Mouse (Mus musculus): ENCODE data around the gene Fgfr2. TPM values are rescaled to one million over a fixed set of nuclear protein-coding genes. Genes with fewer than 3 reads are reported as not detected.

The Fgfr2 gene
- polyA plus RNA-seq, 1 experiment = 3.0 TPM

DNA sequence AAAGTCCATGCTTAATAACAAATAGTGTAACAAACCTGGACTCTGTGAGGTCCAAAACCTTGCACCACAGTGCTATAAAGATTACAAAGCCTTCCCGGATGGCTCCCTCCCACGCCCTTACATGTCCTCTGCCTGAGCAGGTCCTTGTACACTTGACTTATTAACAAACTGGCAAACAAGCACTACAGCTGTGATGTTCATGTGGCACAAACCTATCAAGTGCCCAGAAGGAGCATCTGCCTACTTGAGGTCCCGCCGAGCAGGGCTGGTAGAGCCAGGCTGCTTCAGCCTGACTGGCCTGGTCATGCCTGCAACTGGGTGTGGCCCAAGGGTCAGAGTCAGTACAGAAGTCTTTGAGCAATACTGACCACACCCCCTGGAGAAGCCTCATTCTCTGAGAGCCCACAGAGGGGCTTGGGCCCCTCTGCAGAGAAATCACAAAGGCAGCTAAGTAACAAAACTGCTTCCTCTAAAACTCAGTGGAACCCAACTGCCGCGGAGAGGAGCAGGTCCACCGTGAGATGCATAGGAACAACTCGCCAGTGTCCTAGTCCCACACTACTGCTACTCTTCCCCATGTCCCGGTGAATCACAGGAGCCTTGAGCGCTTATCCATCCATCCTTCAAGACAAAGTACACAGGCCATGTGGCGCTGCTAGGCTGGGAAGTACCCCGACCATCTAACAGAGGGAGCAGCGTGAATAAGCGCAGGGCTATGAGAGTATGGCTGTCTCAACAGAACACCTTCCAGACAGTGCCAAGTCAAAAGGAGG lies 332.5 kb downstream of the Fgfr2 start:
- Histone ChIP-seq H3K36me3 (ENCODE audit: control insufficient read depth, insufficient read depth, low read length) (no peaks in the 10 kb centered on the region), H3K4me3 (ENCODE audit: control insufficient read depth, low read depth, low read length) (no peak overlapping the region), H3K27me3 (ENCODE audit: control insufficient read depth, insufficient read depth, low read length) (no peaks in the 10 kb centered on the region), H3K27ac (ENCODE audit: control insufficient read depth, insufficient read depth, low read depth, low read length) (no peak overlapping the region), H3K4me1 (ENCODE audit: control insufficient read depth, insufficient read depth, low read length) (no peaks in the 10 kb centered on the region; the same call in 1 of the 2 replicates)
- TF ChIP-seq POLR2A (IDR thresholded peaks at IDR 0.05; ENCODE audit: control insufficient read depth, low read depth, low read length) (no peak), CTCF (IDR thresholded peaks at IDR 0.05; ENCODE audit: control insufficient read depth, insufficient read depth, insufficient replicate concordance, low read depth, low read length) (no peak)

DNA sequence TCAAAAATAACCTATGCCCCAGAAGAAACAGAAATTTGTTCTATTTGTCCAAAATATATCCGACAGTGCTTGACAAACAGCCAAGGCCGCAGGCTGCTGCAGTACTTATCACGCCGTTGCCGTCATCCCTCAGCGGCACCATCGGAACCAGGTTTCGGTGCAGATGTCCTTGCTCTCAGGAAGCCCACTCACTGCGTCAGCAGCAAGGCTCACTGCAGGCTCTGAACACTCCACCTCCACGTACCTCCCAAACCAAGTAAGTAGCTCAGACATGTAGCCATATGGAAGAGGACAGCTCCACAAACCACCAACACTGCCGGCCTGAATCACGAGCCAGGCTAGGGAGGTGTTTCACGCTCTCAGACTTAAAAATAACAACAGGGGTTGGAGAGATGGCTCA lies 334.3 kb downstream of the Fgfr2 start:
- H3K36me3 ChIP-seq (ENCODE audit: control insufficient read depth, insufficient read depth, low read length) = no peaks in the 10 kb centered on the region
- no peaks in the 10 kb centered on the region; the same call in 1 of the 2 replicates for H3K4me1 ChIP-seq (ENCODE audit: control insufficient read depth, insufficient read depth, low read length)
- TF ChIP-seq CTCF (IDR thresholded peaks at IDR 0.05; ENCODE audit: control insufficient read depth, insufficient read depth, insufficient replicate concordance, low read depth, low read length) (no peak), POLR2A (IDR thresholded peaks at IDR 0.05; ENCODE audit: control insufficient read depth, low read depth, low read length) (no peak)
- no peak overlapping the region for H3K4me3 ChIP-seq (ENCODE audit: control insufficient read depth, low read depth, low read length)
- no peak overlapping the region for H3K27ac ChIP-seq (ENCODE audit: control insufficient read depth, insufficient read depth, low read depth, low read length)
- no peaks in the 10 kb centered on the region for H3K27me3 ChIP-seq (ENCODE audit: control insufficient read depth, insufficient read depth, low read length)

DNA sequence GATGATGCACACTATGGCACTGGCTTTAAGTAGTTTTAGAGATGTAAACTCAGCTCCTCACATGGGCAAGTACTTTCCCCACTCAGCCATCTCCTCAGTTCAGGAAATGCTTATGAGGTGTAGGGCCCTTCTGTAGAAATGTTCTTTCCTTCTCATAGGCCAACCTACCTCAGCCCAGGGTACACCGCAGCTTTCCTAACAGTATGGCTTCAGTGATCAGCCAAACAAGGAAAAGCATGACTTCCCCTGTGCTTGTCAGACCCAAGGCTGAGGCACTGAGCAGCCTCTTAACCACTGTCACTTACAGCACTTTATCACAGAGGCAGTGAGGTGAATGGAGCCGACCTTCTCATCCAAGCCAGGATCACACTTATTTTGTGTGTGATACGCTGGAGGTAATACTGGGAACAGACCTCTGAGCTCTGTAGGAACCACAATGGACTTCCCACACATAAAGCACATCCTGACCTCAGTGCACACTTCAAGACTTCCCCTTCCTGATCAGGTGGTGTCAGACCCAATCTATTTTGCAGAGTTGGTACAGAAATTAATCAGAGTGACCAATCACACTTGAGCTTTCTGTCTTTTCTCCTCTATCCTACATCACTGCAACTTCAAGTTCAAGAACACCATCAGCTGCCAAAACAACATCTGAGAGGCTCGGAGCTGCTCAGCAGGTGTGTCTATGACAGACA lies 335.5 kb downstream of the Fgfr2 start:
- Histone ChIP-seq H3K4me3 (ENCODE audit: control insufficient read depth, low read depth, low read length) (no peak overlapping the region), H3K4me1 (ENCODE audit: control insufficient read depth, insufficient read depth, low read length) (no peaks in the 10 kb centered on the region; the same call in 1 of the 2 replicates), H3K27ac (ENCODE audit: control insufficient read depth, insufficient read depth, low read depth, low read length) (no peak overlapping the region)

DNA sequence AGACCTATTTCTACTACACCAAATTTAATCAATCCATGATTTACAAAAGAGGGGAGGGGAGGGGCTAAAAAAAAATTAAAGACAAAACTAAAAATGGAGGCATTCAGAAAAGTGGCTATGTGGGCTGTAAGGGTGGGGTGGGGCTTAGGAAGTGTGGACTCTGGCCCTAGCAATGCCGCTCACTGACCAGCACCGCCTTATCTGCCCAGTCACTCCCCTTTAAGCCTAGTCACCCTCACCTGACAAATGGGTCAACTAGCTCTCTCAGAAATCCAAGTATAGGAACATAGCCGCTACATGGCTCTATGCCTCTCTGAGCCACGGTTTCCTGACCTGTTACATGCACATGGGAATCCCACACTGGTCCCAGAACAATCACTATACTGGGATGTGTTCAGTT lies 336.1 kb downstream of the Fgfr2 start:
- TF ChIP-seq POLR2A (IDR thresholded peaks at IDR 0.05; ENCODE audit: control insufficient read depth, low read depth, low read length) (no peak), CTCF (IDR thresholded peaks at IDR 0.05; ENCODE audit: control insufficient read depth, insufficient read depth, insufficient replicate concordance, low read depth, low read length) (no peak)
- no peak overlapping the region for H3K27ac ChIP-seq (ENCODE audit: control insufficient read depth, insufficient read depth, low read depth, low read length)
- no peak overlapping the region for H3K4me3 ChIP-seq (ENCODE audit: control insufficient read depth, low read depth, low read length)
- no peaks in the 10 kb centered on the region for H3K36me3 ChIP-seq (ENCODE audit: control insufficient read depth, insufficient read depth, low read length)
- H3K4me1 ChIP-seq (ENCODE audit: control insufficient read depth, insufficient read depth, low read length) = no peaks in the 10 kb centered on the region; the same call in 1 of the 2 replicates
- no peaks in the 10 kb centered on the region for H3K27me3 ChIP-seq (ENCODE audit: control insufficient read depth, insufficient read depth, low read length)

More for the DNA sequence above, 335.5 kb downstream of the Fgfr2 start:
- no peaks in the 10 kb centered on the region for H3K36me3 ChIP-seq (ENCODE audit: control insufficient read depth, insufficient read depth, low read length)
- TF ChIP-seq POLR2A (IDR thresholded peaks at IDR 0.05; ENCODE audit: control insufficient read depth, low read depth, low read length) (no peak), CTCF (IDR thresholded peaks at IDR 0.05; ENCODE audit: control insufficient read depth, insufficient read depth, insufficient replicate concordance, low read depth, low read length) (no peak)
- H3K27me3 ChIP-seq (ENCODE audit: control insufficient read depth, insufficient read depth, low read length) = no peaks in the 10 kb centered on the region

DNA sequence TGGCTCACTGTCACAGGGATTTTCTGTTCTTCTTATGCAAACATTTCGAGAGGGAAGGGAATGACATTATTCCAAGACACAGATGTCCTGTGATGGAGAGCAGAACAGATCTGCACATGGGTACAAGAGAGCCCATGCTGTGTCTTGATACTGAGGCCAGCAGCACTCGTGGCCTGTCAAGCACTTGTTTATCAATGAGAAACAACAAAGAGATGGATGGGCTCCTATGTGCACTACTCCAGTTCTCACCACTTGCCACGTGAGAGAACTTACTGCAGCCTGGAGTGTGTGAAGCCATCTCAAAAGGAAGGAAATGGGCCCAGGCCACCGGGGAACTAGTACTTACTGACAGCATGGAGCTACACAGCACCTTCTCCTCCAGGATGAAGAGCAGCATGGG lies 336.6 kb downstream of the Fgfr2 start:
- Histone ChIP-seq H3K4me3 (ENCODE audit: control insufficient read depth, low read depth, low read length) (no peak overlapping the region), H3K27me3 (ENCODE audit: control insufficient read depth, insufficient read depth, low read length) (no peaks in the 10 kb centered on the region), H3K36me3 (ENCODE audit: control insufficient read depth, insufficient read depth, low read length) (no peaks in the 10 kb centered on the region), H3K27ac (ENCODE audit: control insufficient read depth, insufficient read depth, low read depth, low read length) (no peak overlapping the region), H3K4me1 (ENCODE audit: control insufficient read depth, insufficient read depth, low read length) (peaks cover 3% of the 10 kb centered on the region)
- no peak for TF ChIP-seq CTCF (IDR thresholded peaks at IDR 0.05; ENCODE audit: control insufficient read depth, insufficient read depth, insufficient replicate concordance, low read depth, low read length)
- TF ChIP-seq POLR2A (IDR thresholded peaks at IDR 0.05; ENCODE audit: control insufficient read depth, low read depth, low read length) = no peak

DNA sequence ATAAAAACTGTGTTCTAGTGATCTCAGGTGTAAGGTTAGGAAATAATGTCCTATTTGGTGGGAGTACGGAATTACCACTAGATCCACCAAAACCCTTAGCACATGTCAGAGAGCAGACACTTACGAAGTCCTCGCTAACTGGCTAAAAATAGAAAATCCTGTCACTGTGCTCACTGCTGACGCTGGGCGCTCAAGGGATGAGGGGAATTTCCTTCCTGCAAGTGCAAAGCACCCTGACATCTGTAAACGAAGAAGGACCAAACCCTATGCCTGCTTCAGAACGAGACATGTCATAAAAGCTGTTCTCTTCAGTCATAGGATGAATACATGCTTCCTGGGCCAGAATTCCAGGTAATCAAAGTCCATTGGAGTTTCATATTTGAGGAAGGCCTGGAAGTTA lies 337.1 kb downstream of the Fgfr2 start:
- Histone ChIP-seq H3K27me3 (ENCODE audit: control insufficient read depth, insufficient read depth, low read length) (no peaks in the 10 kb centered on the region), H3K27ac (ENCODE audit: control insufficient read depth, insufficient read depth, low read depth, low read length) (no peak overlapping the region), H3K4me3 (ENCODE audit: control insufficient read depth, low read depth, low read length) (no peak overlapping the region), H3K36me3 (ENCODE audit: control insufficient read depth, insufficient read depth, low read length) (no peaks in the 10 kb centered on the region), H3K4me1 (ENCODE audit: control insufficient read depth, insufficient read depth, low read length) (peaks cover 8% of the 10 kb centered on the region)
- no peak for TF ChIP-seq POLR2A (IDR thresholded peaks at IDR 0.05; ENCODE audit: control insufficient read depth, low read depth, low read length)
- TF ChIP-seq CTCF (IDR thresholded peaks at IDR 0.05; ENCODE audit: control insufficient read depth, insufficient read depth, insufficient replicate concordance, low read depth, low read length) = no peak

DNA sequence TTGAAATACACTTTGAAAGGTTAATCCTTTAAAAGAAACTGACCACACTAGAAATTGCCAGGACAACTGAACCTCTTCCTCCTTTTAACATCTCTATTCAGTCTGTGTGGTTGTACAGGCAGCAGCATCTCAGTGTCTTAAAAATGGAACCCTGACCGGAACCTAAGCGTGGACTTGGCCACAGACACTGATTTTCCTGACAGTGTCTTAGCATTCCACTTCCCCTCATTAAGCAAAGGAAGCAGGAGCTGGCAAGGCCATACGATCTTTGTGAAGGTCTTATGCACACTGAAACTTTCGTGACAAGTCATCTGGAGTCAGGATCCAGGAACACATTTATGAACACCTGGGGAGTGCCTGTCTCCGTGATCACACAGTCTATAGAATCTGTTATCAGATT lies 339.0 kb downstream of the Fgfr2 start:
- no peak overlapping the region for H3K4me3 ChIP-seq (ENCODE audit: control insufficient read depth, low read depth, low read length)
- no peaks in the 10 kb centered on the region for H3K36me3 ChIP-seq (ENCODE audit: control insufficient read depth, insufficient read depth, low read length)
- no peak overlapping the region for H3K27ac ChIP-seq (ENCODE audit: control insufficient read depth, insufficient read depth, low read depth, low read length)
- no peaks in the 10 kb centered on the region for H3K27me3 ChIP-seq (ENCODE audit: control insufficient read depth, insufficient read depth, low read length)
- peaks cover 9% of the 10 kb centered on the region for H3K4me1 ChIP-seq (ENCODE audit: control insufficient read depth, insufficient read depth, low read length)
- TF ChIP-seq POLR2A (IDR thresholded peaks at IDR 0.05; ENCODE audit: control insufficient read depth, low read depth, low read length) (no peak), CTCF (IDR thresholded peaks at IDR 0.05; ENCODE audit: control insufficient read depth, insufficient read depth, insufficient replicate concordance, low read depth, low read length) (no peak)
